Mouse (Mus musculus) natural killer cell, adult 2 months (primary cell): Measurements from ENCODE around the gene Tsen2.

Experiments used
- DNase-seq, 2 experiments: peaks; one replicate each; pipeline ENCODE4 v3.0.0; 2022; ENCODE audit warnings: low spot score in 2 of 2

Gene Tsen2

GRCm38 (mm10) chr6:115541676-115542275, 2.7 kb upstream of the Tsen2 start:
- no peak for DNase-seq

GRCm38 (mm10) chr6:115542341-115542740, 2.1 kb upstream of the Tsen2 start:
- DNase-seq, result no peak

- DNase-seq, result peak; percentile 22 to 43
Measured at GRCm38 (mm10) chr6:115546276-115546675, 1.8 kb downstream of the Tsen2 start.

GRCm38 (mm10) chr6:115555485-115555884, 11.0 kb downstream of the Tsen2 start:
- no peak for DNase-seq

GRCm38 (mm10) chr6:115558176-115558575, 13.7 kb downstream of the Tsen2 start:
- DNase-seq, result no peak

GRCm38 (mm10) chr6:115559651-115560632, 15.5 kb downstream of the Tsen2 start:
- DNase-seq, result no peak

- DNase-seq, result no peak
Measured at GRCm38 (mm10) chr6:115565479-115566045, 21.1 kb downstream of the Tsen2 start.

GRCm38 (mm10) chr6:115574171-115574570, 29.7 kb downstream of the Tsen2 start:
- no peak for DNase-seq

- DNase-seq, result no peak
Measured at GRCm38 (mm10) chr6:115577407-115577806, 32.9 kb downstream of the Tsen2 start.

- DNase-seq, result no peak
Measured at GRCm38 (mm10) chr6:115577941-115578340, 33.5 kb downstream of the Tsen2 start.

- no peak for DNase-seq
Measured at GRCm38 (mm10) chr6:115580810-115581209, 36.3 kb downstream of the Tsen2 start.

GRCm38 (mm10) chr6:115582328-115583115, 38.1 kb downstream of the Tsen2 start:
- DNase-seq, result no peak

- no peak for DNase-seq
Measured at GRCm38 (mm10) chr6:115583430-115584125, 39.1 kb downstream of the Tsen2 start.

- DNase-seq, result no peak
Measured at GRCm38 (mm10) chr6:115584176-115584575, 39.7 kb downstream of the Tsen2 start.

GRCm38 (mm10) chr6:115586321-115586720, 41.9 kb downstream of the Tsen2 start:
- no peak for DNase-seq

- DNase-seq, result no peak
Measured at GRCm38 (mm10) chr6:115591692-115592359, 47.4 kb downstream of the Tsen2 start.

GRCm38 (mm10) chr6:115592458-115592857, 48.0 kb downstream of the Tsen2 start, which contains the start of gene Mkrn2os:
Mkrn2os (minus strand) TSS chr6:115592576.
- no peak for DNase-seq

GRCm38 (mm10) chr6:115593252-115593651, 48.8 kb downstream of the Tsen2 start:
- DNase-seq, result no peak

- peak; percentile 66 to 79 for DNase-seq
Measured at GRCm38 (mm10) chr6:115594463-115594862, 50.0 kb downstream of the Tsen2 start.

GRCm38 (mm10) chr6:115595667-115596066, 51.2 kb downstream of the Tsen2 start:
- no peak for DNase-seq
